Mouse (Mus musculus) limb, embryonic 13.5 days (tissue): ENCODE measurements at regions not wholly inside any gene's neighbourhood (a gene's known extent, or its start where the extent isn't known, plus 50 kb on each side); places are given as distances from the start of the nearest gene placed in this dataset.

Experiments used
- ATAC-seq: fragments of 200-750 bp; cut with Nextera tagmentation; 2 replicates; pipeline ENCODE4 v1.8.0; 2017; ENCODE audit warnings: low read depth, moderate number of reproducible peaks, moderate TSS enrichment; ENCODE audit not compliant: low FRiP score
- H3K27ac ChIP-seq: fragments of 300-500 bp; sonication (generic); 2 replicates; pipeline ENCODE4 v1.5.1; 2015; ENCODE audit warnings: inconsistent platforms, mild to moderate bottlenecking, moderate library complexity
- H3K27me3 ChIP-seq: fragments of 300-500 bp; sonication (generic); 2 replicates; pipeline ENCODE4 v1.6.1; 2015; ENCODE audit warnings: mild to moderate bottlenecking, inconsistent platforms
- H3K36me3 ChIP-seq: fragments of 300-500 bp; sonication (generic); 2 replicates; pipeline ENCODE4 v1.6.1; 2015; ENCODE audit warnings: inconsistent platforms, mild to moderate bottlenecking, moderate library complexity
- H3K4me1 ChIP-seq: fragments of 300-500 bp; sonication (generic); 2 replicates; pipeline ENCODE4 v1.6.1; 2015; ENCODE audit warnings: inconsistent platforms
- H3K4me2 ChIP-seq: fragments of 300-500 bp; sonication (generic); replicated peaks from 2 replicates; pipeline ENCODE4 v1.6.1; 2015; ENCODE audit warnings: inconsistent platforms, mild to moderate bottlenecking, moderate library complexity
- H3K4me3 ChIP-seq: fragments of 300-500 bp; sonication (generic); 2 replicates; pipeline ENCODE4 v1.5.1; 2015; ENCODE audit warnings: moderate library complexity, mild to moderate bottlenecking, inconsistent platforms
- H3K9ac ChIP-seq: fragments of 300-500 bp; sonication (generic); 2 replicates; pipeline ENCODE4 v1.6.1; 2015; ENCODE audit warnings: mild to moderate bottlenecking, inconsistent platforms
- H3K9me3 ChIP-seq: fragments of 300-500 bp; sonication (generic); 2 replicates; pipeline ENCODE4 v1.6.1; 2016; ENCODE audit warnings: inconsistent platforms
- WGBS: fragments of 180-500 bp; shearing (Covaris S2); methylation state at CpG from one replicate; pipeline ENCODE4 v1.1.7; 2015; 5-methylcytosine and 5-hydroxymethylcytosine counted together

GRCm38 (mm10) chr13:107457270-107457669 lies 435.3 kb upstream of the Kif2a start:
- H3K4me3 ChIP-seq = no peak overlapping the region
- peaks cover 9% of the 10 kb centered on the region for H3K27me3 ChIP-seq
- H3K4me2 ChIP-seq = no peak overlapping the region
- no peaks in the 10 kb centered on the region for H3K9me3 ChIP-seq
- H3K27ac ChIP-seq = no peak overlapping the region
- peaks cover 4% of the 10 kb centered on the region; the same call in 1 of the 2 replicates for H3K4me1 ChIP-seq
- no peak for ATAC-seq
- 83% methylated on average over 10 of the region's 10 CpGs for WGBS
- H3K36me3 ChIP-seq = no peaks in the 10 kb centered on the region
- H3K9ac ChIP-seq = no peak overlapping the region

- Histone ChIP-seq H3K4me2 (no peak overlapping the region), H3K27ac (no peak overlapping the region), H3K9ac (no peak overlapping the region), H3K27me3 (peaks cover 9% of the 10 kb centered on the region), H3K4me3 (no peak overlapping the region), H3K36me3 (no peaks in the 10 kb centered on the region), H3K9me3 (no peaks in the 10 kb centered on the region), H3K4me1 (peaks cover 3% of the 10 kb centered on the region; the same call in 1 of the 2 replicates)
- 77% methylated on average over 2 of the region's 2 CpGs for WGBS
- ATAC-seq = no peak
Measured at GRCm38 (mm10) chr13:107456394-107456793, 434.5 kb upstream of the Kif2a start.

- no peak overlapping the region for H3K9ac ChIP-seq
- no peak overlapping the region for H3K4me2 ChIP-seq
- no peaks in the 10 kb centered on the region for H3K4me1 ChIP-seq
- 80% methylated on average over 11 of the region's 11 CpGs for WGBS
- H3K9me3 ChIP-seq = no peaks in the 10 kb centered on the region
- ATAC-seq = no peak
- no peak overlapping the region for H3K4me3 ChIP-seq
- H3K27me3 ChIP-seq = no peaks in the 10 kb centered on the region
- no peak overlapping the region for H3K27ac ChIP-seq
- H3K36me3 ChIP-seq = no peaks in the 10 kb centered on the region
Measured at GRCm38 (mm10) chr13:107449598-107450179, 427.8 kb upstream of the Kif2a start.

GRCm38 (mm10) chr13:107447813-107448212 lies 425.9 kb upstream of the Kif2a start:
- no peak overlapping the region for H3K9ac ChIP-seq
- no peak overlapping the region for H3K4me2 ChIP-seq
- H3K4me1 ChIP-seq = no peaks in the 10 kb centered on the region
- WGBS = 90% methylated on average over 2 of the region's 2 CpGs
- no peaks in the 10 kb centered on the region for H3K27me3 ChIP-seq
- no peak overlapping the region for H3K4me3 ChIP-seq
- no peak overlapping the region for H3K27ac ChIP-seq
- no peak for ATAC-seq
- H3K36me3 ChIP-seq = no peaks in the 10 kb centered on the region
- no peaks in the 10 kb centered on the region for H3K9me3 ChIP-seq

GRCm38 (mm10) chr13:107419363-107420155 lies 397.6 kb upstream of the Kif2a start:
- Histone ChIP-seq H3K4me2 (no peak overlapping the region), H3K36me3 (no peaks in the 10 kb centered on the region), H3K9ac (no peak overlapping the region), H3K27ac (no peak overlapping the region), H3K27me3 (no peaks in the 10 kb centered on the region), H3K4me3 (no peak overlapping the region), H3K9me3 (0 out of 2 replicates have a peak, but pooled peaks cover 4% of the 10 kb centered on the region), H3K4me1 (no peaks in the 10 kb centered on the region)
- no peak for ATAC-seq
- WGBS = 77% methylated on average over 3 of the region's 3 CpGs

GRCm38 (mm10) chr13:107410267-107410666 lies 388.3 kb upstream of the Kif2a start:
- no peaks in the 10 kb centered on the region for H3K4me1 ChIP-seq
- no peaks in the 10 kb centered on the region for H3K27me3 ChIP-seq
- H3K4me2 ChIP-seq = no peak overlapping the region
- H3K27ac ChIP-seq = no peak overlapping the region
- no peak overlapping the region for H3K9ac ChIP-seq
- H3K4me3 ChIP-seq = no peak overlapping the region
- H3K36me3 ChIP-seq = no peaks in the 10 kb centered on the region
- no peak for ATAC-seq
- no peaks in the 10 kb centered on the region for H3K9me3 ChIP-seq

- 58% methylated on average over 5 of the region's 5 CpGs for WGBS
- H3K27ac ChIP-seq = no peak overlapping the region
- no peaks in the 10 kb centered on the region for H3K9me3 ChIP-seq
- no peak overlapping the region for H3K4me3 ChIP-seq
- no peak overlapping the region for H3K4me2 ChIP-seq
- H3K27me3 ChIP-seq = no peaks in the 10 kb centered on the region
- ATAC-seq = no peak
- H3K9ac ChIP-seq = no peak overlapping the region
- H3K36me3 ChIP-seq = no peaks in the 10 kb centered on the region
- no peaks in the 10 kb centered on the region for H3K4me1 ChIP-seq
Measured at GRCm38 (mm10) chr13:107407674-107408026, 385.7 kb upstream of the Kif2a start.

- no peak for ATAC-seq
- Histone ChIP-seq H3K4me1 (no peaks in the 10 kb centered on the region), H3K4me3 (no peak overlapping the region), H3K9ac (no peak overlapping the region), H3K27ac (no peak overlapping the region), H3K9me3 (no peaks in the 10 kb centered on the region), H3K4me2 (no peak overlapping the region), H3K27me3 (no peaks in the 10 kb centered on the region), H3K36me3 (no peaks in the 10 kb centered on the region)
- WGBS = 85% methylated on average over 5 of the region's 5 CpGs
Measured at GRCm38 (mm10) chr13:107406977-107407673, 385.2 kb upstream of the Kif2a start.

GRCm38 (mm10) chr13:107398621-107399363 lies 376.9 kb upstream of the Kif2a start:
- Histone ChIP-seq H3K4me2 (no peak overlapping the region), H3K27me3 (no peaks in the 10 kb centered on the region), H3K4me3 (no peak overlapping the region), H3K9ac (no peak overlapping the region), H3K36me3 (no peaks in the 10 kb centered on the region), H3K4me1 (no peaks in the 10 kb centered on the region), H3K9me3 (no peaks in the 10 kb centered on the region), H3K27ac (no peak overlapping the region)
- no peak for ATAC-seq
- WGBS = 81% methylated on average over 8 of the region's 8 CpGs

GRCm38 (mm10) chr13:107396036-107396435 lies 374.1 kb upstream of the Kif2a start:
- Histone ChIP-seq H3K27ac (no peak overlapping the region), H3K9ac (no peak overlapping the region), H3K4me2 (no peak overlapping the region), H3K9me3 (no peaks in the 10 kb centered on the region), H3K27me3 (no peaks in the 10 kb centered on the region), H3K36me3 (no peaks in the 10 kb centered on the region), H3K4me3 (no peak overlapping the region), H3K4me1 (no peaks in the 10 kb centered on the region)
- ATAC-seq = no peak
- 85% methylated on average over 2 of the region's 2 CpGs for WGBS

- Histone ChIP-seq H3K9ac (no peak overlapping the region), H3K4me3 (no peak overlapping the region), H3K4me2 (no peak overlapping the region), H3K36me3 (no peaks in the 10 kb centered on the region), H3K9me3 (no peaks in the 10 kb centered on the region), H3K27me3 (no peaks in the 10 kb centered on the region), H3K27ac (no peak overlapping the region), H3K4me1 (no peaks in the 10 kb centered on the region)
- WGBS = 64% methylated on average over 1 of the region's 1 CpGs
- no peak for ATAC-seq
Measured at GRCm38 (mm10) chr13:107394451-107394850, 372.5 kb upstream of the Kif2a start.

GRCm38 (mm10) chr13:107389535-107390150 lies 367.7 kb upstream of the Kif2a start:
- WGBS = 77% methylated on average over 4 of the region's 4 CpGs
- ATAC-seq = no peak
- no peaks in the 10 kb centered on the region for H3K36me3 ChIP-seq

More at GRCm38 (mm10) chr13:107389535-107390150, 367.7 kb upstream of the Kif2a start:
- no peak overlapping the region for H3K4me2 ChIP-seq
- H3K9ac ChIP-seq = no peak overlapping the region
- no peaks in the 10 kb centered on the region for H3K4me1 ChIP-seq
- H3K27me3 ChIP-seq = no peaks in the 10 kb centered on the region
- no peak overlapping the region for H3K4me3 ChIP-seq
- no peaks in the 10 kb centered on the region for H3K9me3 ChIP-seq
- no peak overlapping the region for H3K27ac ChIP-seq
